Mouse (Mus musculus) lung, postnatal 0 days (tissue): ENCODE measurements around the gene Cd2ap. TPM values are rescaled to one million over a fixed set of nuclear protein-coding genes. Genes with fewer than 3 reads are reported as not detected.
A peak's percentile ranks its signal among the peaks of the same experiment; 100 is the strongest.

Experiments used
- ATAC-seq: fragments of 200-750 bp; cut with Nextera tagmentation; 2 replicates; pipeline ENCODE4 v1.8.0; 2017; ENCODE audit warnings: moderate library complexity
- DNase-seq: peaks from one replicate; pipeline ENCODE4 v3.0.0-alpha.2; 2016; ENCODE audit warnings: low spot score
- H3K27ac ChIP-seq: fragments of 300-500 bp; sonication (generic); 2 replicates; pipeline ENCODE4 v1.5.1; 2014; ENCODE audit warnings: antibody characterized with exemption, mild to moderate bottlenecking, low read length, mixed read lengths
- H3K27me3 ChIP-seq: fragments of 300-500 bp; sonication (generic); replicated peaks from 2 replicates; pipeline ENCODE4 v1.6.1; 2014; ENCODE audit warnings: low read length, mixed read lengths; ENCODE audit not compliant: insufficient read depth
- H3K36me3 ChIP-seq: fragments of 300-500 bp; sonication (generic); 2 replicates; pipeline ENCODE4 v1.6.1; 2014; ENCODE audit warnings: low read length, mixed read lengths; ENCODE audit not compliant: insufficient read depth
- H3K4me1 ChIP-seq: fragments of 300-500 bp; sonication (generic); 2 replicates; pipeline ENCODE4 v1.6.1; 2014; ENCODE audit warnings: antibody characterized with exemption, low read depth, low read length, mixed read lengths; ENCODE audit not compliant: insufficient read depth
- H3K4me2 ChIP-seq: fragments of 300-500 bp; sonication (generic); replicated peaks from 2 replicates; pipeline ENCODE4 v1.6.1; 2014; ENCODE audit warnings: low read depth, mild to moderate bottlenecking, low read length, moderate library complexity, mixed read lengths
- H3K4me3 ChIP-seq: fragments of 300-500 bp; sonication (generic); 2 replicates; pipeline ENCODE4 v1.5.1; 2014; ENCODE audit warnings: low read depth, low read length
- H3K9ac ChIP-seq: fragments of 300-500 bp; sonication (generic); replicated peaks from 2 replicates; pipeline ENCODE4 v1.6.1; 2014; ENCODE audit warnings: low read depth, mild to moderate bottlenecking
- H3K9me3 ChIP-seq: fragments of 300-500 bp; sonication (generic); 2 replicates; pipeline ENCODE4 v1.6.1; 2016; ENCODE audit warnings: low read length, mixed read lengths
- CTCF ChIP-seq: IDR thresholded peaks from 2 replicates; pipeline ENCODE4 v1.5.1; 2016; ENCODE audit warnings: antibody characterized with exemption, mild to moderate bottlenecking
- EP300 ChIP-seq: IDR thresholded peaks from 2 replicates; pipeline ENCODE4 v1.6.1; 2016; ENCODE audit warnings: antibody characterized with exemption, mild to moderate bottlenecking, control low read depth
- WGBS: fragments of 180-500 bp; shearing (Covaris S2); extraction: QIAGEN DNeasy Blood & Tissue Kit; methylation state at CpG from one replicate; pipeline ENCODE4 v1.1.7; 2014; 5-methylcytosine and 5-hydroxymethylcytosine counted together
- polyA plus RNA-seq: library from polyadenylated mRNA; unstranded; fragments of >200 nt; fragmentation: Nextera tagmentation; extraction: Ambion mirVana; gene quantifications from 2 replicates; pipeline ENCODE4 v1.2.1, GENCODE M21; 2015

Cd2ap gene
- polyA plus RNA-seq, 1 experiment from 2014 or later, result 23.1 TPM

DNA sequence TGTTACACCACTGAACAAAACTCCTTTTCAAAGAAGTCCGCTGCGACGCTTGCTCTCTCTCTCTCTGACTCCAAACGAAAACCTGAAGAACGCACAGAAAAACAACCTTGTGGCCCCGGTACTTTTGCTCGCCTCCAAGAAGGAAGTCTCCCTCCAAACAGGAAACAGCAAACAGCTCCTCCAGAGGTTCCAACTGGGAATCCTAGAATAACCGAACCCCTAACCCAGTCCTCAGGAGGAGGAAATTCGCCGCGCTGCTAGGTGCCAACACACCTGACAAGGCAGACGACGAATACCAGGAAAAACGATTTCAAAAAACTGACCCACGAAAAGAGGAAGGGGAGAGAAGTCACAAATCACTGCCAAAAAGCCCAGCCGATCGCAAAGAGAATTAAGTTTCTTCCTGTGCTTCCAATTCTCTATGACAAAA is 879 bp downstream of the Cd2ap start:
- peak; percentile 55 for TF ChIP-seq CTCF
- no peak for TF ChIP-seq EP300
- no peaks in the 10 kb centered on the region for H3K27me3 ChIP-seq
- no peaks in the 10 kb centered on the region for H3K36me3 ChIP-seq
- peak overlapping the region; percentile 96 for H3K9ac ChIP-seq
- H3K4me3 ChIP-seq, result peak overlapping the region; percentile 94
- ATAC-seq (peak; percentile 29; the same call in 1 of the 2 replicates), DNase-seq (peak; percentile 78)
- H3K4me2 ChIP-seq, result peak overlapping the region; percentile 91
- 0% methylated on average over 17 of the region's 17 CpGs for WGBS
- H3K27ac ChIP-seq, result peak overlapping the region; percentile 98
- no peaks in the 10 kb centered on the region; the same call in 1 of the 2 replicates for H3K4me1 ChIP-seq
- H3K9me3 ChIP-seq, result no peaks in the 10 kb centered on the region

DNA sequence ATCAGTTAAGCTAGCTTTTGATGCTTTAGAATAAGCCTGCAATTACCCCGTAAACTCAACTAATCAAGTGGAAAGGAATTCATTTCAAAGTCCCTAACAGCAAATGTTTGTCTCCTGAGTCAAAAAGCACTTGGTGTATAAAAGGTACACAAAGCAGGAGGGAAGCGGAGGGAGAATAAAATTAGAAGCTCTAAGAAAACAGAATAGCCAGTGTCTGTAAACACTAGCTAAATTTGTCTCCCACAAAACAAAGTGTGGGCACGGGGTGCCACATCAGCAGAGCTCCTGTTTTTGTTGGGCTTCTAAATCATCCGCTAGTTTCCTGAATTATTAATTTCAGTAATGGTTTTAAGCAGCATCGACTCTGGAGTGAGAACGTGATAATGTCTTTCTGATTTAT is 1.4 kb downstream of the Cd2ap start:
- Histone ChIP-seq H3K4me2 (peak overlapping the region; percentile 91), H3K9me3 (no peaks in the 10 kb centered on the region), H3K4me1 (no peaks in the 10 kb centered on the region; the same call in 1 of the 2 replicates), H3K27me3 (no peaks in the 10 kb centered on the region), H3K4me3 (peak overlapping the region; percentile 94), H3K9ac (peak overlapping the region; percentile 96; the same call in 1 of the 2 replicates), H3K27ac (peak overlapping the region; percentile 98), H3K36me3 (no peaks in the 10 kb centered on the region)
- DNase-seq (no peak), ATAC-seq (no peak)
- no peak for TF ChIP-seq EP300
- no peak for TF ChIP-seq CTCF
- WGBS, result 10% methylated on average over 6 of the region's 6 CpGs

DNA sequence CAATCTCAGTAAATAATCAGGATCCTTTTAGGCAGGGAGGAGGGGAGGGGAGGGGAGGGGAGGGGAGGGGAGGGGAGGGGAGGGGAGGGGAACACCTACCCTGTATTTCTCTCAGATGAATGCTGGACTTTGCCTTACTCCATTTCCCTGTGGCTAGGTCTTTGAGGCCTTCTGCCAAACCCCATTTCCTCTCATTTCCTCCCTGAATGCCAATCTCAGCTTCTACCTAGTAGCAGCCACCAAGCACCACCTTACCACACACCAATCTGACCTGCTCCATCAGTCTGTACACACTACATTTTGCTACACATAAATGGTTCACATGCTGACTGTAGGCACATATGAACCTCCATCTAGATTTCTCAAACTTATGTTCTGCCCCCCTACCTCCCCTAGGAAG is 6.0 kb downstream of the Cd2ap start:
- H3K9me3 ChIP-seq, result no peaks in the 10 kb centered on the region
- no peak overlapping the region for H3K9ac ChIP-seq
- no peak overlapping the region for H3K4me3 ChIP-seq
- H3K27ac ChIP-seq, result no peak overlapping the region
- no peak overlapping the region for H3K4me2 ChIP-seq
- ATAC-seq, result no peak
- no peak for TF ChIP-seq CTCF
- H3K36me3 ChIP-seq, result no peaks in the 10 kb centered on the region
- DNase-seq, result no peak
- H3K27me3 ChIP-seq, result no peaks in the 10 kb centered on the region
- H3K4me1 ChIP-seq, result no peaks in the 10 kb centered on the region; the same call in 1 of the 2 replicates

DNA sequence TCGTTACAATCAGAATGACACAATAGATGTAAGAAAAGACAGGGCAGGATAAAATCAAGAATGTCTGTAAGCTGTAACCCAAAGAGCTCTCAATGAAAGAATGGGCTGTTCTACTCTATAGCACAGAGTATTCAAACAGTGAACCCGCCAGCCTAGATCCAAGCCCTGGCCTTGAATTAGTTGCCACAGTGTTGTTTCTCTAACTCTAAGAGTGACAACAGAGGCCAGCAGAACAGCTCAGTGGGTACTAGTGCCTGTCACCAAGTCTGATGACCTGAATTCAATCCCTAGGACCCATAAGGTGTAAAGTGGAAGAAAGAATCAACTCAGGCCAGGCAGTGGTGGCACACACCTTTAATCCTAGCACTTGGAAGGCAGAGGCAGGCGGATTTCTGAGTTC is 13.3 kb downstream of the Cd2ap start:
- Histone ChIP-seq H3K36me3 (no peaks in the 10 kb centered on the region), H3K9ac (no peak overlapping the region), H3K4me3 (no peak overlapping the region), H3K4me2 (no peak overlapping the region), H3K27me3 (no peaks in the 10 kb centered on the region), H3K27ac (no peak overlapping the region), H3K4me1 (no peaks in the 10 kb centered on the region), H3K9me3 (no peaks in the 10 kb centered on the region)
- TF ChIP-seq EP300 (no peak), CTCF (no peak)
- DNase-seq (no peak), ATAC-seq (no peak)
- WGBS, result 81% methylated on average over 3 of the region's 3 CpGs

DNA sequence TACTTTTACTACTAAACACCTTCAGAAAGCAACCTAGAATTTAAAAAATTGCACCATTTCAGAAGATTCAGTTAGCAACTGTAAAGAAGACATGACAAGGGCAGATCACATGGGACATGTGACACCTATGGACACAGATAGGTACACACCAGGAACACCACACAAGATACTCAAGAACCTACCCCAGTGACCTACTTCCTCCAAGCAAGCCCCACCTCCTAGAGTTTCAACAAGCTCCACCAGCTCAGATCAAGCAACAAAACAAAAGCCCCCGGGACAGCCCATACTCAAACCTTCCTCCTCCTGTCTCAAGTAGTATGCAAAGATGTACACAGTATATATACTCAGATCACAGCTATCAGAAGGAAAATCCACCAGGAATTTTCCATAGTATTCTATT is 16.1 kb downstream of the Cd2ap start:
- H3K27me3 ChIP-seq, result no peaks in the 10 kb centered on the region
- ATAC-seq (no peak), DNase-seq (no peak)
- H3K4me2 ChIP-seq, result no peak overlapping the region
- no peaks in the 10 kb centered on the region for H3K9me3 ChIP-seq
- no peak overlapping the region for H3K9ac ChIP-seq
- TF ChIP-seq CTCF, result no peak
- no peak for TF ChIP-seq EP300
- H3K4me1 ChIP-seq, result no peaks in the 10 kb centered on the region
- H3K4me3 ChIP-seq, result no peak overlapping the region
- no peaks in the 10 kb centered on the region for H3K36me3 ChIP-seq
- H3K27ac ChIP-seq, result no peak overlapping the region
- 73% methylated on average over 1 of the region's 1 CpGs for WGBS

DNA sequence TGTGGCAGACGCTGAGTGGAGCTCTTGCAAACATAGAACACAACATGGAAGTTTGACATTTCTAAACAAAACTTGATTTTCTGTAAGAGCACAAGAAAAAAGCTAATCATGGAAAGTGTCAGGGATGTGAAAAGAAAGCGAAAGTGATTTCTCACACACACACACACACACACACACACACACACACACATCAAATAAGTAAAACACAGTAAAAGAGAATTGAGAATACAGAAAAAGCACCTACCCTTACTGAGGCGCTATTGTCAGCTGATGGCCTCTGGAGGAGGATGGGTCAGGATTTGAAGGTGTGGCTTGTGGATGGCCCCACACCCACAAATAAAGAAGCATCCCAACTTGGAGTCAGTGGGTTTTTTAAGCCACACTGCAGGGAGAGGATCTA is 19.0 kb downstream of the Cd2ap start:
- Histone ChIP-seq H3K9ac (no peak overlapping the region), H3K27me3 (no peaks in the 10 kb centered on the region), H3K4me2 (no peak overlapping the region), H3K4me1 (no peaks in the 10 kb centered on the region), H3K36me3 (no peaks in the 10 kb centered on the region), H3K9me3 (no peaks in the 10 kb centered on the region), H3K27ac (no peak overlapping the region), H3K4me3 (no peak overlapping the region)
- TF ChIP-seq CTCF (no peak), EP300 (no peak)
- 78% methylated on average over 3 of the region's 3 CpGs for WGBS
- DNase-seq (no peak), ATAC-seq (no peak)

DNA sequence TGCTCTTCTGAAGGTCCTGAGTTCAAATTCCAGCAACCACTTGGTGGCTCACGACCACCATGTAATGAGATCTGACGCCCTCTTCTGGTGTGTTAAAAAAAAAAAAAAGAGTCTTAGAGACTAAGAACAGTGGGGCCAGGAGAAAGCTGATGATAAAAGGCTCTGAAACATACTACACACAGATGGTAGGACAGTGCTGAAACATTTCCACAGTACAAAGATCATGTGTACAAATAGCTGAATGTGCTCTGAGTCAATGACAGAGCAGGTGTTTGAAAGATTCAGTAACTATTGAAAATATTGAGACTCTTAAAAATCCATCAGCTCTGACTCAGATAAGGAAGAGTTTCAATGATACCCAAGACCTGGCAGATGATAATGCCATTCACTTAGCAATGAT is 29.4 kb downstream of the Cd2ap start:
- no peak for DNase-seq

More for the DNA sequence above, 29.4 kb downstream of the Cd2ap start:
- no peak for ATAC-seq
- no peaks in the 10 kb centered on the region for H3K27me3 ChIP-seq
- H3K9me3 ChIP-seq, result no peaks in the 10 kb centered on the region
- H3K27ac ChIP-seq, result no peak overlapping the region
- H3K4me2 ChIP-seq, result no peak overlapping the region
- 84% methylated on average over 2 of the region's 2 CpGs for WGBS
- H3K4me3 ChIP-seq, result no peak overlapping the region
- H3K9ac ChIP-seq, result no peak overlapping the region
- H3K4me1 ChIP-seq, result no peaks in the 10 kb centered on the region
- no peaks in the 10 kb centered on the region for H3K36me3 ChIP-seq
- no peak for TF ChIP-seq CTCF
